Mouse (Mus musculus) heart, embryonic 16.5 days (tissue): ENCODE results near the gene Lrrtm3. TPM values are rescaled to one million over a fixed set of nuclear protein-coding genes. Genes with fewer than 3 reads are reported as not detected.

Experiments used
- ATAC-seq: fragments of 200-750 bp; cut with Nextera tagmentation; replicated peaks from 2 replicates; pipeline ENCODE4 v1.8.0; 2017; ENCODE audit warnings: moderate number of reproducible peaks; ENCODE audit not compliant: insufficient read depth, low FRiP score; ENCODE audit errors: extremely low read depth
- H3K27ac ChIP-seq: fragments of 300-500 bp; sonication (generic); 2 replicates; pipeline ENCODE4 v1.5.1; 2014; ENCODE audit warnings: mild to moderate bottlenecking, low read length, control low read depth, moderate library complexity
- H3K27me3 ChIP-seq: fragments of 300-500 bp; sonication (generic); 2 replicates; pipeline ENCODE4 v1.6.1; 2014; ENCODE audit warnings: low read length, mixed read lengths; ENCODE audit not compliant: control insufficient read depth, insufficient read depth
- H3K36me3 ChIP-seq: fragments of 300-500 bp; sonication (generic); 2 replicates; pipeline ENCODE4 v1.6.1; 2014; ENCODE audit not compliant: control insufficient read depth, insufficient read depth
- H3K4me1 ChIP-seq: fragments of 300-500 bp; sonication (generic); 2 replicates; pipeline ENCODE4 v1.6.1; 2014; ENCODE audit warnings: low read length, mixed read lengths; ENCODE audit not compliant: control insufficient read depth, insufficient read depth
- H3K4me2 ChIP-seq: fragments of 300-500 bp; sonication (generic); 2 replicates; pipeline ENCODE4 v1.6.1; 2014; ENCODE audit warnings: low read depth, mild to moderate bottlenecking, control low read depth, low read length
- H3K4me3 ChIP-seq: fragments of 300-500 bp; sonication (generic); 2 replicates; pipeline ENCODE4 v1.5.1; 2014; ENCODE audit warnings: mild to moderate bottlenecking, control low read depth, low read length
- H3K9ac ChIP-seq: fragments of 300-500 bp; sonication (generic); 2 replicates; pipeline ENCODE4 v1.6.1; 2014; ENCODE audit warnings: low read length, control low read depth
- H3K9me3 ChIP-seq: fragments of 300-500 bp; sonication (generic); replicated peaks from 2 replicates; pipeline ENCODE4 v1.6.1; 2016; ENCODE audit warnings: low read length; ENCODE audit not compliant: control insufficient read depth
- WGBS: fragments of 180-500 bp; shearing (Covaris S2); extraction: QIAGEN DNeasy Blood & Tissue Kit; methylation state at CpG from one replicate; pipeline ENCODE4 v1.1.7; 2014; 5-methylcytosine and 5-hydroxymethylcytosine counted together
- polyA plus RNA-seq: library from polyadenylated mRNA; unstranded; fragments of >200 nt; fragmentation: Nextera tagmentation; extraction: Ambion mirVana; gene quantifications from 2 replicates; pipeline ENCODE4 v1.2.1, GENCODE M21; 2015

Gene Lrrtm3
- polyA plus RNA-seq, 1 experiment from 2014 or later = 1.7 TPM

DNA sequence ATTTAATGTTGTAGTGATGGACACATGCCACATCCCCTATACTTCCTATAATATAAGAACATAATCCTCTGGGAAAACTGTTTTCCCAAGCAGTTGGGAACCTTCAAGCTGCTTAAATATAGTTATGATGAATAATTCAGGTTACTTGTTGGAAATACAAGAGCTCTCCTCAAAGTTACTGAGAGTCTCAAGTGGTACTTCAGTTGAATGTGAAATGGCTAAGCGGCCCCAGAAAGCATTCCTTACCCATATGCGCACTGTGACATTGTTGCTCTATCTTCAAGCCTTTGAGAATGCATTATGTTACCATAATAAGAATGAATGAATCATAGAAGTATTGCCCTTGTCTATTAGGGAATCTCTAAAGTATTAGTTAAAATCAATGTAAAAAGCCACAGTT, 117.8 kb downstream of the Lrrtm3 start:
- Histone ChIP-seq H3K27ac (no peak overlapping the region), H3K9me3 (no peaks in the 10 kb centered on the region), H3K36me3 (no peaks in the 10 kb centered on the region)

DNA sequence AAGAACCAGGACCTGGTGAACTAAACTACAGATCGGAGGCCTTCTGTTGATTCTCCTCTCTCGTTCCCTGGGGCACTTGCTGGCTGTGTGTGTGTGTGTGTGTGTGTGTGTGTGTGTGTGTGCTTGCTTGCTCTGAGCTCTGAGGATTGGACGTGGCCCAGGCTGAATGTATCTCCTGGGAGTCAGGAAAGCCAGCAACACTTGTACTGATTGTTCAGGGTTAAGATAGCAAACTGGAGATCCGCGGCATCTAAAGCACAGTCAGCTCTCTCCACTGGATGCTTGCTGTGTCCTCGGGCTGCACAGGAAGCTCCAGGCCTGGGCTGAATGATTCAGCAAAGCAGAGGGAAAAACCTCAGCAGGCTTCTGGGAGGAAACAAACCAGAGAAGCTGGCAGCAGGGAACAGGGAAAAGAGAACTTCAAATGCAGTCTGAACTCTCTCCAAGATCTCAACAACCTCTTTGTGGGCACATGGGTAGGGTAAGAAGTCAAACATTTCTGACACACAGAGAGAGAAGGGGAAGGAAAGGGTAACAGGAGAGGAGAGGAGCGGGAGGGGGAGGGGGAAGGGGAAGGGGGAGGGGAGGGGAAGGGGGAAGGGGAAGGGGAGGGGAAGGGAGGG, 135.7 kb downstream of the Lrrtm3 start:
- peak; percentile 71; the same call in 1 of the 2 replicates for ATAC-seq
- Histone ChIP-seq H3K36me3 (no peaks in the 10 kb centered on the region), H3K4me2 (no peak overlapping the region), H3K27ac (peak overlapping the region; percentile 40; the same call in 1 of the 2 replicates), H3K9ac (no peak overlapping the region), H3K27me3 (no peaks in the 10 kb centered on the region), H3K4me3 (no peak overlapping the region), H3K9me3 (no peaks in the 10 kb centered on the region), H3K4me1 (peaks cover 25% of the 10 kb centered on the region)
- WGBS = 15% methylated on average over 6 of the region's 7 CpGs

More for the DNA sequence above, 117.8 kb downstream of the Lrrtm3 start:
- Histone ChIP-seq H3K27me3 (no peaks in the 10 kb centered on the region), H3K4me1 (no peaks in the 10 kb centered on the region), H3K4me2 (no peak overlapping the region), H3K9ac (no peak overlapping the region), H3K4me3 (no peak overlapping the region)
- ATAC-seq = no peak
- WGBS = 67% methylated on average over 2 of the region's 2 CpGs

GRCm38 (mm10) chr10:63951481-63951880, 138.6 kb downstream of the Lrrtm3 start:
- ATAC-seq = no peak
- Histone ChIP-seq H3K4me3 (no peak overlapping the region), H3K4me2 (no peak overlapping the region), H3K36me3 (no peaks in the 10 kb centered on the region), H3K9ac (no peak overlapping the region), H3K27me3 (no peaks in the 10 kb centered on the region), H3K4me1 (peaks cover 25% of the 10 kb centered on the region), H3K27ac (no peak overlapping the region), H3K9me3 (no peaks in the 10 kb centered on the region)
- WGBS = 43% methylated on average over 1 of the region's 1 CpGs

DNA sequence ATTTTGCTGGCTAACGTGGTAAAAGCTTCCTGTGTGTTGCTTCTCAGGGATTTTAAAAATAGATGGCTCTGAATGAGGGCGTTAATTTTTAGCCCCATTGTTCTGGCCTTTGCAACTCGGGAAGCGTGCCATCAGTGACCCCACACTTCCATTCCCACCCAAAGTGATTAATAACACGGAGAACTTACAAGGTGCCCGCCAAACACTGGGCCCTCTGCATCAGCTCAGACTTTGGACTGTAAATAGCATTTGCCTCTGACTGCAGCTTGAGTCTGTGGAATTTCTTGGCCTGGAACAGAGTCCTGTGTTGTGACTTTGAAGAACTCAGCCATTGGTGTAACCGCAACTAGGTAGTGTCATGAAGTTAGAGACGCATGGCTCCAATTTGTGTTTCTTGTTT, 139.2 kb downstream of the Lrrtm3 start:
- Histone ChIP-seq H3K27me3 (no peaks in the 10 kb centered on the region), H3K9me3 (no peaks in the 10 kb centered on the region), H3K9ac (no peak overlapping the region; the same call in 1 of the 2 replicates), H3K27ac (peak overlapping the region; percentile 52), H3K4me1 (peaks cover 25% of the 10 kb centered on the region), H3K4me2 (0 out of 2 replicates have a peak overlapping the region, but pooled peaks have one; percentile 1), H3K36me3 (no peaks in the 10 kb centered on the region), H3K4me3 (no peak overlapping the region)
- WGBS = 23% methylated on average over 8 of the region's 8 CpGs
- ATAC-seq = peak; percentile 73

DNA sequence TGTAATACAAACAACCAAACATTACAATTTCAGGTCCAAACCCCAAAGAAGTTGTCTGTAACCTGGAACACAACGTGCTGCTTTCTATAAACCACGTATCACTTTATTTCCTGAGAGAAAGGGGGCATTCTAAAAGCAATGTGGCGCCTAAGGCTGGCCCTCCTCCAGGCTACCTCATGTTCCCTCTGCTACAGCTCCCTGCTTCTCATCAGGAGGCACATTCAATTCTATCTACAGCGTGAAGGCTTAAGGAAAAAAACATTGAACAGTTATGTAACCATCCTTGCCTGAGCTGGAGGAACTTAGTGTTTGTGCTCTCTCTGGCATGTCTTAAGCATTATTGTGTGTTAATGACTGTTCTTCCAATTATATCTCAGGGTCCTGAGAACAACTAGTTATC, 142.8 kb downstream of the Lrrtm3 start:
- H3K27me3 ChIP-seq = no peaks in the 10 kb centered on the region
- peaks cover 18% of the 10 kb centered on the region for H3K4me1 ChIP-seq
- H3K27ac ChIP-seq = no peak overlapping the region
- ATAC-seq = no peak
- H3K4me2 ChIP-seq = no peak overlapping the region
- no peaks in the 10 kb centered on the region for H3K9me3 ChIP-seq
- H3K4me3 ChIP-seq = no peak overlapping the region
- 76% methylated on average over 4 of the region's 4 CpGs for WGBS
- H3K9ac ChIP-seq = no peak overlapping the region
- no peaks in the 10 kb centered on the region for H3K36me3 ChIP-seq

GRCm38 (mm10) chr10:63945534-63945933, 144.5 kb downstream of the Lrrtm3 start:
- Histone ChIP-seq H3K4me3 (no peak overlapping the region), H3K9ac (no peak overlapping the region), H3K27me3 (no peaks in the 10 kb centered on the region), H3K36me3 (no peaks in the 10 kb centered on the region), H3K27ac (no peak overlapping the region), H3K9me3 (no peaks in the 10 kb centered on the region), H3K4me1 (peaks cover 5% of the 10 kb centered on the region), H3K4me2 (no peak overlapping the region)
- WGBS = 88% methylated on average over 3 of the region's 3 CpGs
- no peak for ATAC-seq

DNA sequence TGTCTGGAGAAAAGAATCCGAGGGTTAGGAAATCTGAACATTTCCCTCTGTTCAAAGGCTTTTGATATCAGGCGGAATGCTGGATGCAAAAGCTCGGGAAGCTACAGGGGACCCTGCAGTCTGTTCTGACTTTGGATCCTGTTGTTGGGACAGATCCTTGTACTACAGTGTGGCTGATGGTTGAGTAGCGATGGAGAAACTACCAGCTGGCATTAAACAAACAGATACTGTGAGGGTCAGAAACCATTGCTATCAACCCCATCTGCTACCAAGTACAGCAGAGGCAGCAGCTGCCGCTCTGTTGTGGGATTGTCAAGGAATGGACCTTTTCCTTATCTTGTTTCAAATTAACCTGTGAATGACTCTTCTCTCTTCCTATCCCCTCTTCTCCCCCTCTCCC, 156.1 kb downstream of the Lrrtm3 start:
- no peak overlapping the region for H3K4me2 ChIP-seq
- no peak for ATAC-seq
- no peak overlapping the region for H3K4me3 ChIP-seq
- H3K4me1 ChIP-seq = no peaks in the 10 kb centered on the region
- H3K9ac ChIP-seq = no peak overlapping the region
- 58% methylated on average over 5 of the region's 5 CpGs for WGBS
- H3K27me3 ChIP-seq = no peaks in the 10 kb centered on the region
- no peaks in the 10 kb centered on the region for H3K36me3 ChIP-seq
- H3K9me3 ChIP-seq = no peaks in the 10 kb centered on the region
- H3K27ac ChIP-seq = no peak overlapping the region

- no peak for ATAC-seq
- Histone ChIP-seq H3K4me2 (no peak within 1 kb of the TSS), H3K9ac (no peak within 1 kb of the TSS), H3K27me3 (no peaks in the 10 kb centered on the region), H3K9me3 (no peaks in the 10 kb centered on the region), H3K4me3 (no peak within 1 kb of the TSS), H3K27ac (no peak within 1 kb of the TSS), H3K36me3 (no peaks in the 10 kb centered on the region), H3K4me1 (no peaks in the 10 kb centered on the region)
Measured at GRCm38 (mm10) chr10:63927334-63927733, 162.7 kb downstream of the Lrrtm3 start, which contains the start of gene Gm10118. TSS of gene Gm10118 (minus strand) at chr10:63927434.

GRCm38 (mm10) chr10:63908878-63909277, 181.2 kb downstream of the Lrrtm3 start:
- Histone ChIP-seq H3K36me3 (no peaks in the 10 kb centered on the region), H3K4me1 (no peaks in the 10 kb centered on the region), H3K4me2 (no peak overlapping the region), H3K27me3 (no peaks in the 10 kb centered on the region), H3K27ac (no peak overlapping the region), H3K4me3 (no peak overlapping the region), H3K9ac (no peak overlapping the region), H3K9me3 (no peaks in the 10 kb centered on the region)
- ATAC-seq = no peak
